Mouse (Mus musculus) MEL (cell line): ENCODE results near the gene E130208F15Rik. TPM values are rescaled to one million over a fixed set of nuclear protein-coding genes. Genes with fewer than 3 reads are reported as not detected.

ENCODE experiments used
- DNase-seq: peaks from one replicate; pipeline ENCODE4 v3.0.0; 2011; ENCODE audit warnings: low read depth, low spot score
- H3K27ac ChIP-seq: 2 replicates; pipeline ENCODE4 v1.5.1; 2012; ENCODE audit warnings: low read depth, mild to moderate bottlenecking, control low read depth, low read length, moderate library complexity; ENCODE audit not compliant: control insufficient read depth
- H3K27me3 ChIP-seq, 2 experiments: fragments of 150-350 bp in 1 of 2; sonication (generic) in 1 of 2; 2 replicates each; pipeline ENCODE4 v1.6.1; 2012; ENCODE audit warnings: low read length in 2 of 2, mild to moderate bottlenecking in 2 of 2, improper control_type of control experiment in 1 of 2, moderate library complexity in 1 of 2; ENCODE audit not compliant: insufficient read depth in 2 of 2, control insufficient read depth in 1 of 2
- H3K36me3 ChIP-seq, 2 experiments: 2 replicates each; pipeline ENCODE4 v1.6.1; 2012 to 2014; ENCODE audit warnings: low read length in 2 of 2, improper control_type of control experiment in 1 of 2, inconsistent platforms in 1 of 2, mild to moderate bottlenecking in 1 of 2; ENCODE audit not compliant: insufficient read depth in 2 of 2, control insufficient read depth in 1 of 2
- H3K4me1 ChIP-seq, 2 experiments: fragments of 150-350 bp in 1 of 2; sonication (generic) in 1 of 2; 2 replicates each; pipeline ENCODE4 v1.6.1; 2012; ENCODE audit warnings: low read length in 2 of 2, improper control_type of control experiment in 1 of 2, mild to moderate bottlenecking in 1 of 2; ENCODE audit not compliant: insufficient read depth in 2 of 2, control insufficient read depth in 1 of 2
- H3K4me3 ChIP-seq, 2 experiments: fragments of 150-350 bp in 1 of 2; sonication (generic) in 1 of 2; 2 replicates each; pipeline ENCODE4 v1.5.1; 2012; ENCODE audit warnings: low read depth in 2 of 2, low read length in 2 of 2, mild to moderate bottlenecking in 2 of 2, moderate library complexity in 2 of 2, control low read depth in 1 of 2, improper control_type of control experiment in 1 of 2; ENCODE audit not compliant: control insufficient read depth in 1 of 2, insufficient read depth in 1 of 2
- H3K79me2 ChIP-seq: 2 replicates; pipeline ENCODE4 v1.6.1; 2012; ENCODE audit warnings: mild to moderate bottlenecking, low read length, moderate library complexity; ENCODE audit not compliant: control insufficient read depth, poor library complexity, insufficient read depth
- H3K9ac ChIP-seq: 2 replicates; pipeline ENCODE4 v1.6.1; 2012; ENCODE audit warnings: low read depth, mild to moderate bottlenecking, control low read depth, low read length, moderate library complexity; ENCODE audit not compliant: control insufficient read depth, poor library complexity, severe bottlenecking
- H3K9me3 ChIP-seq: fragments of 150-350 bp; sonication (generic); replicated peaks from 2 replicates; pipeline ENCODE4 v1.6.1; 2012; ENCODE audit warnings: mild to moderate bottlenecking, low read length, improper control_type of control experiment, moderate library complexity; ENCODE audit not compliant: insufficient read depth
- BHLHE40 ChIP-seq: IDR thresholded peaks from 2 replicates; pipeline ENCODE4 v1.6.1; 2012; ENCODE audit warnings: low read depth, mild to moderate bottlenecking, inconsistent platforms, low read length, improper control_type of control experiment, borderline replicate concordance
- CHD2 ChIP-seq: IDR thresholded peaks from 2 replicates; pipeline ENCODE4 v1.6.1; 2011; ENCODE audit warnings: low read length, improper control_type of control experiment
- CTCF ChIP-seq, 3 experiments: IDR thresholded peaks in 2 of 3; conservative IDR thresholded peaks in 1 of 3; 2 replicates each; pipeline ENCODE4 v1.5.1; 2011 to 2012; ENCODE audit warnings: low read length in 3 of 3, low read depth in 2 of 3, mild to moderate bottlenecking in 2 of 3, improper control_type of control experiment in 1 of 3, inconsistent platforms in 1 of 3, mixed read lengths in 1 of 3, moderate library complexity in 1 of 3; ENCODE audit not compliant: control insufficient read depth in 1 of 3, insufficient read depth in 1 of 3, poor library complexity in 1 of 3, severe bottlenecking in 1 of 3
- ELF1 ChIP-seq: IDR thresholded peaks from 2 replicates; pipeline ENCODE4 v1.6.1; 2014; ENCODE audit warnings: low read depth, mild to moderate bottlenecking, inconsistent platforms, low read length, improper control_type of control experiment, moderate library complexity
- ETS1 ChIP-seq: IDR thresholded peaks from 2 replicates; pipeline ENCODE4 v1.6.1; 2012; ENCODE audit warnings: low read depth, mild to moderate bottlenecking, inconsistent platforms, low read length, improper control_type of control experiment, moderate library complexity
- JUND ChIP-seq: IDR thresholded peaks from 2 replicates; pipeline ENCODE4 v1.6.1; 2011; ENCODE audit warnings: low read depth, mild to moderate bottlenecking, improper control_type of control experiment, low read length
- NELFE ChIP-seq: IDR thresholded peaks from 2 replicates; pipeline ENCODE4 v1.6.1; 2011; ENCODE audit warnings: low read depth, low read length, improper control_type of control experiment
- NRF1 ChIP-seq: IDR thresholded peaks from 2 replicates; pipeline ENCODE4 v1.6.1; 2014; ENCODE audit warnings: low read depth, mild to moderate bottlenecking, inconsistent platforms, low read length, improper control_type of control experiment, moderate library complexity; ENCODE audit not compliant: poor library complexity, insufficient read depth, severe bottlenecking
- POLR2A ChIP-seq, 2 experiments: IDR thresholded peaks; 2 replicates each; pipeline ENCODE4 v1.6.1; 2011 to 2012; ENCODE audit warnings: low read length in 2 of 2, mild to moderate bottlenecking in 2 of 2, control low read depth in 1 of 2, improper control_type of control experiment in 1 of 2, low read depth in 1 of 2, moderate library complexity in 1 of 2; ENCODE audit not compliant: control insufficient read depth in 1 of 2, insufficient read depth in 1 of 2, poor library complexity in 1 of 2
- POLR2AphosphoS5 ChIP-seq: IDR thresholded peaks from 2 replicates; pipeline ENCODE4 v1.6.1; 2012; ENCODE audit warnings: low read depth, borderline replicate concordance, mild to moderate bottlenecking, inconsistent platforms, low read length, moderate library complexity, mixed read lengths
- RAD21 ChIP-seq: IDR thresholded peaks from 2 replicates; pipeline ENCODE4 v1.6.1; 2011; ENCODE audit warnings: mild to moderate bottlenecking, low read depth, low read length, improper control_type of control experiment
- RCOR1 ChIP-seq: IDR thresholded peaks from 2 replicates; pipeline ENCODE4 v1.6.1; 2012; ENCODE audit warnings: low read depth, mild to moderate bottlenecking, inconsistent platforms, low read length, improper control_type of control experiment
- SIN3A ChIP-seq: IDR thresholded peaks from 2 replicates; pipeline ENCODE4 v1.6.1; 2012; ENCODE audit warnings: low read length, improper control_type of control experiment, inconsistent platforms
- SMC3 ChIP-seq: IDR thresholded peaks from 2 replicates; pipeline ENCODE4 v1.6.1; 2011; ENCODE audit warnings: low read depth, low read length, improper control_type of control experiment
- TBP ChIP-seq: IDR thresholded peaks from 2 replicates; pipeline ENCODE4 v1.8.0; 2011; ENCODE audit warnings: low read depth, low read length, improper control_type of control experiment
- ZMIZ1 ChIP-seq: IDR thresholded peaks from 2 replicates; pipeline ENCODE4 v1.6.1; 2012; ENCODE audit warnings: low read depth, mild to moderate bottlenecking, inconsistent platforms, low read length, improper control_type of control experiment, moderate library complexity
- polyA plus RNA-seq, 2 experiments: library from polyadenylated mRNA; stranded (reverse) in 1 of 2; unstranded in 1 of 2; fragments of >175 nt in 1 of 2; fragments of >200 nt in 1 of 2; gene quantifications; 2 replicates each; pipeline versions ENCODE4 v1.2.1 to v1.2.4; 2012; ENCODE audit warnings: low replicate concordance in 2 of 2, low read depth in 1 of 2; ENCODE audit not compliant: insufficient read length in 2 of 2, insufficient read depth in 1 of 2, missing spikeins in 1 of 2
- total RNA-seq: library from RNA; depleted of rRNA; stranded (reverse); fragments of 300-350 nt; gene quantifications from 2 replicates; pipeline ENCODE4 v1.2.3, GENCODE M21; 2012

The E130208F15Rik gene
- total and polyA plus RNA-seq, 3 experiments: 0.96 to 3.2 TPM; not detected in 1

GRCm38 (mm10) chr7:30360028-30360427 lies 38.5 kb downstream of the E130208F15Rik start:
- Histone ChIP-seq H3K4me3 (no peak overlapping the region), H3K4me1 (no peaks in the 10 kb centered on the region), H3K79me2 (no peaks in the 10 kb centered on the region), H3K9ac (no peak overlapping the region), H3K27me3 (no peaks in the 10 kb centered on the region; a peak in 1 of 4 replicates), H3K27ac (no peak overlapping the region), H3K9me3 (no peaks in the 10 kb centered on the region), H3K36me3 (no peaks in the 10 kb centered on the region)
- no peak for TF ChIP-seq NRF1
- TF ChIP-seq CHD2: no peak
- no peak for TF ChIP-seq POLR2A (IDR thresholded peaks at IDR 0.05; ENCODE audit: control insufficient read depth in 1 of 2, insufficient read depth in 1 of 2, low read depth in 1 of 2, low read length in 2 of 2, poor library complexity in 1 of 2)
- no peak for TF ChIP-seq CTCF (IDR thresholded peaks at IDR 0.05 in 2 of 3, conservative IDR thresholded peaks at IDR 0.05 in 1 of 3; ENCODE audit: control insufficient read depth in 1 of 3, insufficient read depth in 1 of 3, low read depth in 2 of 3, low read length in 3 of 3, poor library complexity in 1 of 3, severe bottlenecking in 1 of 3)
- no peak for TF ChIP-seq POLR2AphosphoS5
- TF ChIP-seq ETS1: no peak
- no peak for TF ChIP-seq SMC3
- DNase-seq: no peak

GRCm38 (mm10) chr7:30362652-30363343 lies 41.3 kb downstream of the E130208F15Rik start, which contains the start of gene Lrfn3:
Lrfn3 (minus strand) TSS chr7:30362772.
- no peaks in the 10 kb centered on the region for H3K79me2 ChIP-seq
- H3K4me1 ChIP-seq: no peaks in the 10 kb centered on the region
- no peaks in the 10 kb centered on the region for H3K9me3 ChIP-seq
- no peak for DNase-seq
- H3K9ac ChIP-seq: no peak within 1 kb of the TSS
- no peak within 1 kb of the TSS for H3K27ac ChIP-seq
- no peak for TF ChIP-seq CTCF (IDR thresholded peaks at IDR 0.05 in 2 of 3, conservative IDR thresholded peaks at IDR 0.05 in 1 of 3; ENCODE audit: control insufficient read depth in 1 of 3, insufficient read depth in 1 of 3, low read depth in 2 of 3, low read length in 3 of 3, poor library complexity in 1 of 3, severe bottlenecking in 1 of 3)
- no peak for TF ChIP-seq JUND
- no peak for TF ChIP-seq SMC3
- no peak for TF ChIP-seq CHD2
- no peak for TF ChIP-seq ELF1
- TF ChIP-seq ETS1: no peak
- no peak for TF ChIP-seq POLR2AphosphoS5
- no peak for TF ChIP-seq RCOR1
- no peak for TF ChIP-seq BHLHE40
- H3K27me3 ChIP-seq: peaks cover 0 to 5% of the 10 kb centered on the region in 2 experiments; a peak in 2 of 4 replicates
- H3K4me3 ChIP-seq: no peak within 1 kb of the TSS
- H3K36me3 ChIP-seq: no peaks in the 10 kb centered on the region

GRCm38 (mm10) chr7:30363344-30363738 lies 41.8 kb downstream of the E130208F15Rik start:
- no peak for DNase-seq
- Histone ChIP-seq H3K79me2 (no peaks in the 10 kb centered on the region), H3K36me3 (no peaks in the 10 kb centered on the region), H3K4me1 (no peaks in the 10 kb centered on the region)
- TF ChIP-seq ZMIZ1 (no peak), RAD21 (no peak), SIN3A (no peak), TBP (no peak), NELFE (no peak)
- TF ChIP-seq, all 39 proteins: peak for 0
- H3K9me3 ChIP-seq: no peaks in the 10 kb centered on the region
- peaks cover 0 to 5% of the 10 kb centered on the region in 2 experiments; a peak in 2 of 4 replicates for H3K27me3 ChIP-seq
- no peak overlapping the region for H3K9ac ChIP-seq
- H3K27ac ChIP-seq: no peak overlapping the region
- no peak overlapping the region for H3K4me3 ChIP-seq
